Mouse (Mus musculus) liver, embryonic 14.5 days (tissue): ENCODE results near the gene Ptp4a2.

Source experiments
- CTCF ChIP-seq: IDR thresholded peaks from 2 replicates; pipeline ENCODE4 v1.5.1; 2016; ENCODE audit warnings: antibody characterized with exemption, low read depth, control low read depth
- EP300 ChIP-seq: IDR thresholded peaks from 2 replicates; pipeline ENCODE4 v1.6.1; 2016; ENCODE audit warnings: antibody characterized with exemption, low read depth

- TF ChIP-seq CTCF (no peak), EP300 (no peak)
Measured at GRCm38 (mm10) chr4:129827611-129828010, 16.6 kb downstream of the Ptp4a2 start.
